Mouse (Mus musculus) heart, adult 8-10 months (tissue): Measurements from ENCODE around the gene Tfdp2. TPM values are rescaled to one million over a fixed set of nuclear protein-coding genes. Genes with fewer than 3 reads are reported as not detected.

Source experiments
- DNase-seq: peaks from one replicate; pipeline ENCODE4 v3.0.0; 2022; ENCODE audit warnings: low spot score
- total RNA-seq, 4 experiments: library from RNA; stranded (reverse); gene quantifications; 2 replicates each; pipeline ENCODE4 v1.2.4; 2022

Tfdp2 gene
- total RNA-seq, 4 experiments from 2014 or later = 83.4 to 109 (median 90.4) TPM

GRCm38 (mm10) chr9:96369654-96370384 lies 173.7 kb downstream of the Tfdp2 start:
- no peak for DNase-seq

GRCm38 (mm10) chr9:96371075-96371474 lies 175.0 kb downstream of the Tfdp2 start:
- no peak for DNase-seq

Other genes with a start within 250 kb of the Tfdp2 start
- gene Xrn1, start 241.5 kb upstream of the Tfdp2 start, total RNA-seq = 10 to 100 TPM; 17.0 to 21.3 (median 17.8) TPM
- 1 to 10 TPM; 2.2 to 3.8 (median 2.7) TPM for gene Gk5, start 76.9 kb upstream of the Tfdp2 start, total RNA-seq
- gene Atp1b3, start 168.2 kb downstream of the Tfdp2 start, total RNA-seq = 10 to 100 TPM; 49.7 to 54.4 (median 53.0) TPM